Mouse (Mus musculus): ENCODE results near the gene Polr1d. TPM values are rescaled to one million over a fixed set of nuclear protein-coding genes. Genes with fewer than 3 reads are reported as not detected.

The Polr1d gene
- total RNA-seq, 4 experiments from 2014 or later: 96.7 to 117 (median 108) TPM

- no peak for DNase-seq
These were observed 21.1 kb upstream of the Polr1d start for GRCm38 (mm10) chr5:147055572-147056245.

GRCm38 (mm10) chr5:147056712-147057290, 20.0 kb upstream of the Polr1d start:
- DNase-seq: no peak

DNA sequence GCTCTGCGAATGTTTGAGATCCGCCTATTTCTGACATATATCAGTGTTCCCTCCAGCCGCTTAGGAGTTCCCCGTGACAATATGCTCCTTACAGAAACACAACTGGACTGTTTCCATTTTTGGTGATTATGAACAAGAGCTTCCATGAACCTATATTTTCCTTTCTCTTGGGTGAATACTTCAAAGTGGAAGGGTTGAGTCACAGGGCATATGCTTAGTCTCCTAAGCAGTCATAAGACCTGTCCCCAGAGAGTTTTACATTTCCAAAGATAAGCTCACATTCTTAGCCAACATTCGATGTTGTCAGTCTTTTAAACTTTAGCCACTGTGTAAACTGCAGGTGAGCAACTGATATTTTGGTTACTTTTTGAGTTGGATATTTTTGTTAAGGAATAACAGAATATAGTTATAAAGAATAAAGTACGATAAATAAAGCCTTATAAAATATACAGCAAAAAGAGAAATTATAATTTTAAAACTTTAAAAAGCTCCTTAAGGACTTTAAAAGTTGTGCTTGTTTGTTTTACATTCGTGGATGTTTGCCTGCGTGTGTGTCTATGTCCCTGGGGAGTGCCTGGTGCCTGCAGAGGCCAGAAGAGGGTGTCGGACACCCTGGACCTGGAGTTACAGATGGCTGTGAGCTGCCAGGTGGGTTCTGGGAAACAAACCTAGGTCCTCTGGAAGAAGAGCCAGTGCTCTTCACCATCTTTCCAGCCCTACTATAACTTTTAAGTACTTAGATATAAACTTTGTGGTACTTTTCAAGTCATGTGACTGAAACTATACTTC, 19.0 kb upstream of the Polr1d start:
- no peak for DNase-seq

DNA sequence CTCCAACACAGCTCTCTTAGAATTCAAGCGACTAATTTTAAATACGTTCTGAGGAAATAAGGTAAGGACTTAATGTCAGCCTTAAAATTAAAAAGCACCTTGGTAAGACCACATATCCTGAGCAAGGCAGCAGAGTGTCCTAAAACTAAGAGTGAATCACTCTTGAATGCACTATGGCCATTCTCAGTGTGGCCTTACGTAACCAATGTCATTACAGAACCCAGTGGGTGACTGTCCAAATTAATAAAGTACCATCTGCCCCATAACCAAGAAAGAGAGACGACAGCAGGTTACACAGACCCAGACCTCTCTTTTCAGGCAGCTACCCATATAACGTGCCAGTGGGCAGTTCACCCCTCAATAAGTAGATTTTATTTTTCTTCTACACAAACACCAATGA, 18.2 kb upstream of the Polr1d start:
- no peak for DNase-seq

DNA sequence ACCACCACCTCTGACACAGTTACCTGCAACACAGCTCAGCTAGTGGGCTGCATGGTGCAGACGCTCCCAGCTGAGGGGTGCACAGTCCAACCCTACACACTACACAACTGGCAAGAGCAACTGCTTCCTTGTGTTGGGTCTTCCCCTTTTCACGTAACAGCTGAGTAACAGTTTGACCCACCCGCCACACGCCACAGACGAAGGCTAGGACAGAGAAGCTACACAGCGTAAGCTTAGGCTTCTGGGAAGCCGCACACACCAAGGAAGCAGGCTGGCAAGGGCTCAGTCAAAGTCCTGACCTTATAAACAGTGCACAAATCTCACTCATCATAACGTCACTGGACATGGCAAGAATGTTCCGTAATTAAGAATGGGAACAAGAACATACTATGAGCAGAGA, 17.5 kb upstream of the Polr1d start:
- no peak for DNase-seq

GRCm38 (mm10) chr5:147060024-147060423, 16.8 kb upstream of the Polr1d start:
- DNase-seq: no peak

DNA sequence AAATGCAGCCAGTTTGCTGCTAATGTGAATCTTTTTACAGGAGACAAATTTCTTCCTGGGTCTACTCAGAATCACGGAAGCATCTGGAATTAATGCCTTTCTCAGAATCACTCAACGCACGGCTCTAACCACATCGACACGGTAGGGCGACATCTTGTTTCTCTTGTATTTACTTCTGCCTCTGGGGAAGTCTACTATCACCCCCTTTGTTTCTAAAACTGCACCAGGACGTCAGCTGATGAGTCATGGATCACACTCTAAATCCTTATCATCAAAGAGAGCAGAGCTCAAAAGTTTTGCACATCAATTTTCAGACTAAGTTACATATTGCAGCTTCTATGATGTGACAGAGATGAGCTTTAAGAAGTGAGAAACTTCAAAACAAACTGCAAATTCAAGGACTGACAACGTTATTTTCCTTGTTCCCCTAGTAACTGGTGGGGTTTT, 13.6 kb upstream of the Polr1d start:
- DNase-seq: no peak

- no peak for DNase-seq
These were observed 10.7 kb upstream of the Polr1d start for GRCm38 (mm10) chr5:147066129-147066528.

DNA sequence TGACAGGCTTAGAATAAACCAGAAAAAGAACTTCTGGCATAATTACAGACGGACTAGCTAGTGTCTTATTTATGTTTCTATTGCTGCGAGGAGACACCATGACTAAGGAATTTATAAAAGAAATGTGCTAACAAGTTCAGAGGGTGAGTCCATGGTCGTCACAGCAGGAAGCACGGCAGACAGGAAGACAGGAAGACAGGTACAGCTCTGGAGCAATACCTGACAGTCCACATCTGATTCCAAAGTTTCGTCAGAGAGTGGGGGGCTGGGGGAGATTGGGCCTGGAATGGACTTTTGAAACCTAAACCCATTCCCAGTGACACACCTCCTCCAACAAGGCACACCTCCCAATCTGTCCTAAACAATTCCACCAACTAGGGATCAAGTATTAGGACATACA, 9.9 kb upstream of the Polr1d start:
- DNase-seq: no peak

- DNase-seq: no peak
These were observed 8.0 kb upstream of the Polr1d start for GRCm38 (mm10) chr5:147068876-147069275.

- DNase-seq: no peak
These were observed 5.9 kb upstream of the Polr1d start for GRCm38 (mm10) chr5:147070791-147071516.

- no peak for DNase-seq
These were observed 5.0 kb upstream of the Polr1d start for GRCm38 (mm10) chr5:147071886-147072285.

GRCm38 (mm10) chr5:147073805-147074204, 3.0 kb upstream of the Polr1d start:
- DNase-seq: no peak

DNA sequence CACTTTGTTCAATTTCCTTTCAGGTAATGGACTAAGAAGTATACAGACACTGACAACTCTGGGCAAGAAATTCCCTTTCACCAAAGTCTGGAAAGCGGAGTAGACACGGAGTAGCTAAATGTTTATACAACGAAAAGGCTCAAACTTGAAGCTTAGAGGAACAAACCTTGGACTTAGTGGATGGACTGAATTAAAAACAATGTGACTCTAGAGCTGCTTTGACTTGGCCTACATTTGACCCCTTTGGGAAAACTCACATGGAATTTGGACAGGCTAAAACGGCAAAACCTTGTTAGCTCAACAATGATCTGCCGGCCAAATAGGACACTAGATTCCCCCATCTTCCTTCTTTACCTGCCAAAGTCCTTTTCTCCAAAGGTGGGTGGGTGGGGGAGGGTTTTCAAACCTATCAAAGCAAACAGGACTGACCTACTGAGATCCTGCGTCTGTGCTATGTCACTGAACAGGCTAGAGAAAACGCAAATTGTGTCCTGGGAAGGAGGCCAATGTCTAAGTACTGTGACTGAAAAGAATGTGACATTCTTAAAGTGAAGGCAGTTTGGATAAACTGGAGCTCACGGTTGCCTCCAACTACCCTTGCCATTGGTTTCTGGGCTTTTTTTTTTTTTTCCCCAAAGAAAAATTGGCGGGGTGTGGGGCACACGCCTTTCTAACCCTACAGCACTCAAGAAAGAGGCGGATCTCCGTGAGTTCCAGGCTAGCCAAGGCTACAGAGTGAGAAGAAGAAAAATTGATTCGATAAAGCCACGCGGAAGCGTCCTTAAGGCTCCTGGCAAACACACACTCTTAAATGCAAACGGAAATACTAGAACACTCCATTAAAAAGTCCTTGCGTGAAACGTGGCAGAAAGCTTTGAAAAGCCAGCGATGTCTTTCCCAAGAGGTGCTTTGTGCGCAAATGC, 1.5 kb upstream of the Polr1d start:
- DNase-seq: no peak

- DNase-seq: peak; percentile 98
These were observed 638 bp upstream of the Polr1d start, which contains the start of gene Lnx2 for GRCm38 (mm10) chr5:147076026-147076798. Gene Lnx2, minus strand, starts transcription at chr5:147076586.

DNA sequence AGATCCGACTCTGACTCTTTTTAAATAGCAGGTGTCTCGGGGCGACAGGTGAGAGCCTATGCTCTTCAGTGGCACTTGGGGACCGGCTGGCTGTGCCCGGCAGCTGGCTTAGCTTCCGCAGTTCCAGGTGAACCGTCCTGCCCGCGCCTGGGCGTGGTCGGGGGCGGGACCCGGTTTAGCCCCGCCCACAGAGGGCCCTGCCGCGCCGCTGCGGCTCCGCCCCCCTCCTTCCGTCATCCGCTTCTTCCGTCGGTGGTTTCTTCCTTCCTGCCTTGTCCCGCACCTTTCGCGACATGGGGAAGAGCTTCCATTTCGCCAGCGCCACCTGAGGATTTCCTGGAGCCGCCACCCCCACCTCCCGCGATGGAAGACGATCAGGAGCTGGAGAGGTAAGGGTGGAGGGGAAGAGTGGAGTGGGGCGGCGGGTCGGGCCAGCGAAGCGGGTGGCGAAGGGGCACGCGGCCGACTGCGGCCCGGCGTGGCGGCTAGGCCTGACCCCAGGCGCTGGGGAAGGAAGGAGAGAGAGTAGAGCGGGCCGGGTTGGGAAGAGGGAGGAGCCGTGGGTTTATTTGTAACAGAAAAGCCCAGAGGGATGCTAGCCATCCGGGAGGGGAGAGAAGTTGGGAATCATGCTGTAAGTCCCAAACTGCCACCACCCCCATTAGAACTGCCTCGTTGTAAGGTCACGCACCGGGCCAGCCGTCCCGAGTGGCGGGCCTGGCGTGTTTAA, 620 bp downstream of the Polr1d start:
- peak; percentile 87 for DNase-seq

GRCm38 (mm10) chr5:147078110-147078900, 1.5 kb downstream of the Polr1d start:
- DNase-seq: no peak

GRCm38 (mm10) chr5:147085201-147085894, 8.5 kb downstream of the Polr1d start:
- no peak for DNase-seq

- no peak for DNase-seq
These were observed 10.0 kb downstream of the Polr1d start for GRCm38 (mm10) chr5:147086816-147087215.

Data from adrenal gland, adult 8-10 months (tissue).